ENCODE assay signal across 13 mouse cellular contexts in genomic region chr15:96046651-96047050, GRCm38 (mm10).
"Had no signal": no experiment of that assay in that cellular context is flagged by ENCODE, and none has a peak within 500 bp of the region (broad histone marks: within the 10 kb centered on the region; RNA-seq: fewer than 3 reads in every experiment).

No protein-coding gene starts in this region.

- H3K4me1 ChIP-seq: kidney, embryonic 15.5 days; liver, embryonic 12.5 days; midbrain, embryonic 10.5 days; midbrain, embryonic 15.5 days; neural tube, embryonic 13.5 days had no signal

- H3K4me2 ChIP-seq: kidney, embryonic 15.5 days; limb, embryonic 15.5 days; liver, embryonic 12.5 days; lung, embryonic 14.5 days; midbrain, embryonic 15.5 days; neural tube, embryonic 13.5 days had no signal

- ATAC-seq: liver, embryonic 12.5 days; midbrain, embryonic 15.5 days had no signal

- H3K36me3 ChIP-seq: kidney, embryonic 15.5 days; limb, embryonic 15.5 days; liver, embryonic 12.5 days; midbrain, embryonic 10.5 days; midbrain, embryonic 15.5 days; neural tube, embryonic 13.5 days had no signal

- H3K4me3 ChIP-seq: kidney, embryonic 15.5 days; limb, embryonic 15.5 days; liver, embryonic 12.5 days; midbrain, embryonic 10.5 days; midbrain, embryonic 15.5 days; neural tube, embryonic 13.5 days had no signal

- H3K27ac ChIP-seq: kidney, embryonic 15.5 days; limb, embryonic 15.5 days; liver, embryonic 12.5 days; midbrain, embryonic 10.5 days; midbrain, embryonic 15.5 days; neural tube, embryonic 13.5 days had no signal

- H3K27me3 ChIP-seq: kidney, embryonic 15.5 days; limb, embryonic 15.5 days; liver, embryonic 12.5 days; midbrain, embryonic 15.5 days; neural tube, embryonic 13.5 days had no signal

- H3K9me3 ChIP-seq: kidney, embryonic 15.5 days; limb, embryonic 15.5 days; liver, embryonic 12.5 days; midbrain, embryonic 10.5 days; midbrain, embryonic 15.5 days; neural tube, embryonic 13.5 days had no signal

- H3K9ac ChIP-seq: kidney, embryonic 15.5 days; limb, embryonic 15.5 days; liver, embryonic 12.5 days; lung, embryonic 14.5 days; midbrain, embryonic 15.5 days; neural tube, embryonic 13.5 days had no signal

- DNase-seq: kidney, adult 18-20 months; kidney, postnatal 14 days; lung, embryonic 14.5 days; lung, postnatal 10 days; lung, postnatal 4 days; right cerebral cortex, postnatal 25 days; thymus, postnatal 4 days had no signal
